Comparison of ENCODE assay signal across 10 mouse cellular contexts in genomic region chr2:59779355-59779754, GRCm38 (mm10).
DNase-seq lines count a peak whose midpoint lies in the region; ATAC-seq and TF ChIP-seq lines count a peak whose summit lies in the region.
"Had no signal": no experiment of that assay in that cellular context is flagged by ENCODE, and none has a peak within 500 bp of the region (broad histone marks: within the 10 kb centered on the region; RNA-seq: fewer than 3 reads in every experiment).

No protein-coding gene starts in this region.

- H3K36me3 ChIP-seq in intestine, embryonic 16.5 days (ENCODE audit: control insufficient read depth, insufficient read depth, low read length) = 0 out of 2 replicates have a peak, but pooled peaks cover 3% of the 10 kb centered on the region
- no peaks in the 10 kb centered on the region for H3K36me3 ChIP-seq in liver, adult 2 months (ENCODE audit: control insufficient read depth, insufficient read depth, low read length)
- no peaks in the 10 kb centered on the region; the same call in none of the 2 replicates for H3K36me3 ChIP-seq in stomach, embryonic 14.5 days (ENCODE audit: control insufficient read depth, insufficient read depth, low read length)
- H3K36me3 ChIP-seq in forebrain, embryonic 16.5 days (ENCODE audit: control insufficient read depth, insufficient read depth) = no peaks in the 10 kb centered on the region
- H3K36me3 ChIP-seq: hindbrain, embryonic 12.5 days had no signal

- H3K9ac ChIP-seq in intestine, embryonic 16.5 days (ENCODE audit: low read depth, low read length) = no peak overlapping the region
- H3K9ac ChIP-seq in liver, adult 2 months (ENCODE audit: low read depth, low read length) = no peak overlapping the region
- no peak overlapping the region for H3K9ac ChIP-seq in stomach, embryonic 14.5 days (replicated peaks; ENCODE audit: low read depth, low read length)
- H3K9ac ChIP-seq in forebrain, embryonic 16.5 days (replicated peaks; ENCODE audit: low read depth, low read length) = no peak overlapping the region
- H3K9ac ChIP-seq: hindbrain, embryonic 12.5 days had no signal

- no peaks in the 10 kb centered on the region for H3K27me3 ChIP-seq in intestine, embryonic 16.5 days (replicated peaks; ENCODE audit: control insufficient read depth, insufficient read depth, low read length)
- no peaks in the 10 kb centered on the region for H3K27me3 ChIP-seq in liver, adult 2 months (ENCODE audit: control insufficient read depth, insufficient read depth, low read length)
- H3K27me3 ChIP-seq in stomach, embryonic 14.5 days (ENCODE audit: control insufficient read depth, insufficient read depth, low read length) = no peaks in the 10 kb centered on the region
- H3K27me3 ChIP-seq in forebrain, embryonic 16.5 days (replicated peaks; ENCODE audit: control insufficient read depth, insufficient read depth, low read length) = no peaks in the 10 kb centered on the region
- H3K27me3 ChIP-seq: hindbrain, embryonic 12.5 days had no signal

- no peak overlapping the region for H3K4me2 ChIP-seq in intestine, embryonic 16.5 days (ENCODE audit: low read depth, low read length)
- H3K4me2 ChIP-seq in stomach, embryonic 14.5 days (replicated peaks; ENCODE audit: low read depth, low read length) = no peak overlapping the region
- no peak overlapping the region for H3K4me2 ChIP-seq in forebrain, embryonic 16.5 days (ENCODE audit: low read length)
- H3K4me2 ChIP-seq: hindbrain, embryonic 12.5 days had no signal

- peak; percentile 13 to 46 for DNase-seq in adrenal gland, postnatal 36 days
- peak; percentile 31 for DNase-seq in liver, adult 2 months (ENCODE audit: extremely low read depth, low read depth, low spot score)
- DNase-seq: cerebellum, adult 2 months had no signal

- peaks cover 21% of the 10 kb centered on the region for H3K4me1 ChIP-seq in intestine, embryonic 16.5 days (ENCODE audit: control insufficient read depth, insufficient read depth, low read length)
- no peaks in the 10 kb centered on the region for H3K4me1 ChIP-seq in liver, adult 2 months (ENCODE audit: control insufficient read depth, insufficient read depth, low read length)
- H3K4me1 ChIP-seq in stomach, embryonic 14.5 days (ENCODE audit: control insufficient read depth, insufficient read depth, low read length) = peaks cover 3% of the 10 kb centered on the region; the same call in 1 of the 2 replicates
- no peaks in the 10 kb centered on the region for H3K4me1 ChIP-seq in forebrain, embryonic 16.5 days (replicated peaks; ENCODE audit: control insufficient read depth, insufficient read depth, low read length)

- no peak overlapping the region for H3K27ac ChIP-seq in intestine, embryonic 16.5 days (ENCODE audit: low read length)
- no peak overlapping the region for H3K27ac ChIP-seq in liver, adult 2 months (replicated peaks; ENCODE audit: insufficient read depth, low read depth, low read length)
- H3K27ac ChIP-seq in stomach, embryonic 14.5 days (ENCODE audit: low read length) = peak overlapping the region; percentile 11; the same call in 1 of the 2 replicates
- no peak overlapping the region for H3K27ac ChIP-seq in forebrain, embryonic 16.5 days (ENCODE audit: low read length)
- H3K27ac ChIP-seq: hindbrain, embryonic 12.5 days; macrophage had no signal

- no peaks in the 10 kb centered on the region for H3K9me3 ChIP-seq in intestine, embryonic 16.5 days (ENCODE audit: control insufficient read depth, low read length)
- no peaks in the 10 kb centered on the region for H3K9me3 ChIP-seq in stomach, embryonic 14.5 days (ENCODE audit: control insufficient read depth, low read depth, low read length)
- H3K9me3 ChIP-seq in forebrain, embryonic 16.5 days (ENCODE audit: control insufficient read depth, low read length) = no peaks in the 10 kb centered on the region
- H3K9me3 ChIP-seq: hindbrain, embryonic 12.5 days had no signal

- no peak for TF ChIP-seq CTCF in liver, adult 2 months (IDR thresholded peaks at IDR 0.05; ENCODE audit: low read depth, low read length)

- TF ChIP-seq POLR2A in liver, adult 2 months (IDR thresholded peaks at IDR 0.05; ENCODE audit: extremely low read depth, insufficient read depth, low read length) = no peak

- WGBS in intestine, embryonic 16.5 days = 75% methylated on average over 10 of the region's 10 CpGs
- WGBS in liver, adult 2 months = 56% methylated on average over 10 of the region's 10 CpGs
- WGBS in stomach, embryonic 14.5 days = 73% methylated on average over 10 of the region's 10 CpGs
- 88% methylated on average over 10 of the region's 10 CpGs for WGBS in forebrain, embryonic 16.5 days

- no peaks in the 10 kb centered on the region for H3K79me2 ChIP-seq in liver, adult 2 months (ENCODE audit: control insufficient read depth, insufficient read depth, low read length)

- H3K4me3 ChIP-seq in intestine, embryonic 16.5 days (ENCODE audit: low read length) = no peak overlapping the region
- no peak overlapping the region for H3K4me3 ChIP-seq in liver, adult 2 months (ENCODE audit: insufficient read depth, low read depth, low read length)
- H3K4me3 ChIP-seq in stomach, embryonic 14.5 days (ENCODE audit: low read depth, low read length) = no peak overlapping the region
- H3K4me3 ChIP-seq in forebrain, embryonic 16.5 days (replicated peaks; ENCODE audit: low read length) = no peak overlapping the region
- H3K4me3 ChIP-seq: hindbrain, embryonic 12.5 days had no signal

- ATAC-seq in intestine, embryonic 16.5 days = peak; percentile 49
- peak; percentile 46; the same call in 1 of the 2 replicates for ATAC-seq in stomach, embryonic 14.5 days (ENCODE audit: insufficient number of reproducible peaks, insufficient read depth, low FRiP score, low read depth)
- ATAC-seq in forebrain, embryonic 16.5 days = no peak
- ATAC-seq in activated CD4-positive, CD25-positive, alpha-beta regulatory T cell, adult 4 months = no peak
- ATAC-seq in erythroid progenitor cell, adult 5-6 weeks (replicated peaks; ENCODE audit: low FRiP score, poor library complexity, severe bottlenecking) = no peak

Comparison
In these comparisons a context has a peak if more than half of its experiments do, and no peak if none do; other contexts are left out.
1. ATAC-seq: peak in intestine, embryonic 16.5 days (single experiment) and stomach, embryonic 14.5 days (single experiment); none in forebrain, embryonic 16.5 days (single experiment), activated CD4-positive, CD25-positive, alpha-beta regulatory T cell, adult 4 months (single experiment) and erythroid progenitor cell, adult 5-6 weeks (single experiment).